Mouse (Mus musculus): Measurements from ENCODE around the gene Prkca.
A peak's percentile ranks its signal among the peaks of the same experiment; 100 is the strongest.

Gene Prkca

GRCm38 (mm10) chr11:108013390-108013789 lies 330.3 kb downstream of the Prkca start:
- no peak for DNase-seq (ENCODE audit: low read depth, low spot score)

- no peak for DNase-seq (ENCODE audit: low read depth, low spot score)
These were observed 333.3 kb downstream of the Prkca start for GRCm38 (mm10) chr11:108010465-108010864.

- DNase-seq (ENCODE audit: low read depth, low spot score): no peak
These were observed 344.8 kb downstream of the Prkca start for GRCm38 (mm10) chr11:107998891-107999290.

DNA sequence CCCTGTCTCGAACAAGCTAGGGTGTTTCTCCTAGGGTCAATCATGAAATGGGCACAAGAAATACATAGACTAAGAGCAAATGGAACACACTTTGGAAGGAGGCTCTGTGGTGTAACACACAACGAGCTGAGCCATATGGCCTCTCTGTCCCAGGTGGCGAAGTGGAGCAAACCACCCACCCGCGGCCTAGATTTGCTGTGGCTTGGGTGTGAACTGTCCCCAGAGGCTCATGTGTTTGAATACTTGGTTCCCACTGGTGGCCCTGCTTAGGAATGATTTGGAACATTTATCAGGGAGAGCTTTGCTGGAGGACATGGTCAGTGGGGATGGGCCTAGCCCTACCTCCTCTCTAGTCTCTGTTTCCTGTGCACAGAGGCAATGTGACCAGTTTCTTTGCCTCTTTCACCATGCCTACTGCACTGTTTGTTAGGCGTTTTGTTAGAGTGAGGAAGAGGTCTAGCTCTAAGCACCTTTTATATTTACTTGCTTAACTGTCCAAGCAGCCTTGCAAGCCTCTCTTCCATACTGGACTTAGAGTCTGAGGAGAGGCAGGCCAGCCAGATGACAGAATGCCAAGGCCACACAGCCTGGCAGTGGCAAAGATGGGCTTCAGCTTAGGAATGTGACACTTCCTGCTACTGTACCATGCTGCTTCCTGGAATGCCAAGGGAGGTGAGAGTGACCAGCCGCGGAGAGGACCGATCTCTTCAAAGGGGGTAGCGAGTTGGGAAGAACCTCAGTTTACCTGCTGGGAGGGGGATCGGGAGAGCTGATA lies 346.6 kb downstream of the Prkca start:
- DNase-seq (ENCODE audit: low read depth, low spot score): no peak

GRCm38 (mm10) chr11:107994487-107994886 lies 349.2 kb downstream of the Prkca start:
- peak; percentile 58 for DNase-seq (ENCODE audit: low read depth, low spot score)

GRCm38 (mm10) chr11:107993792-107994191 lies 349.9 kb downstream of the Prkca start:
- DNase-seq (ENCODE audit: low read depth, low spot score): no peak

DNA sequence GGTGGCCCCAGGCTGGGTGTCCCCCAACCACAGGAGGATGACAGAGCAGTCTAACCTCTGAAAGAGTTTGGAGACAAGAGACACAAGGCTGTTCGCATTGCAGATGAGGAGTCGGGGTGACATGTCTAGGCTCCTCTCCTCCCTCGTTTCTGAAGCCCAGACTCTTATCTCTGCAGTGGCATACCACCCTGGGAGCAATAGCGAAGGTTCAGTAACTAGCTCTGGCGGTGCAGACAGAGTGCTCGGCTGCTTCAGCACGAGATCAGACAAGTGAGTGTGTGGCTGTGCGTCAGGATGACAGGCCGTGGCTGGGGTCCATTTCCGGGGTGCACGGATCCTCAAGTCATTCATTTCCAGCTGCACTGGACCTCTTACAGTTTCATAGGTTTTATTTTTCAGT lies 351.2 kb downstream of the Prkca start:
- no peak for DNase-seq (ENCODE audit: low read depth, low spot score)

GRCm38 (mm10) chr11:107991990-107992389 lies 351.7 kb downstream of the Prkca start:
- no peak for DNase-seq (ENCODE audit: low read depth, low spot score)

DNA sequence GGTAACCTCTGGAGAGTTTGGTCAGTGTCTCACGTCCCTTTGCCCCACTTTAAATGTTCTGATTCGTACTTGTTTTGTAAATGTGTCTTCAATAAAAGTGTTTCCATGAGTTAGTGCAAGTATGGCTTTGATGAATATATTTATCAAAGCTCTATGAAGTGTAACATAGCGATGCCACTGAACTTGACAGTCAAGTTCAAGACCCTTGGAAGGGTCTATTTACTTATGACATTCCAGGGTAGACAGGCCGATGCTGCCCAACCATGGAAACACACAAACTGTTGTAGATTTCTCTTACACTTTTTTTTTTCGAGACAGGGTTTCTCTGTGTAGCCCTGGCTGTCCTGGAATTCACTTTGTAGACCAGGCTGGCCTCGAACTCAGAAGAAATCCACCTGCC lies 354.5 kb downstream of the Prkca start:
- DNase-seq (ENCODE audit: low read depth, low spot score): no peak

GRCm38 (mm10) chr11:107985941-107986340 lies 357.8 kb downstream of the Prkca start:
- DNase-seq (ENCODE audit: low read depth, low spot score): no peak

- no peak for DNase-seq (ENCODE audit: low read depth, low spot score)
These were observed 359.8 kb downstream of the Prkca start for GRCm38 (mm10) chr11:107983883-107984282.

DNA sequence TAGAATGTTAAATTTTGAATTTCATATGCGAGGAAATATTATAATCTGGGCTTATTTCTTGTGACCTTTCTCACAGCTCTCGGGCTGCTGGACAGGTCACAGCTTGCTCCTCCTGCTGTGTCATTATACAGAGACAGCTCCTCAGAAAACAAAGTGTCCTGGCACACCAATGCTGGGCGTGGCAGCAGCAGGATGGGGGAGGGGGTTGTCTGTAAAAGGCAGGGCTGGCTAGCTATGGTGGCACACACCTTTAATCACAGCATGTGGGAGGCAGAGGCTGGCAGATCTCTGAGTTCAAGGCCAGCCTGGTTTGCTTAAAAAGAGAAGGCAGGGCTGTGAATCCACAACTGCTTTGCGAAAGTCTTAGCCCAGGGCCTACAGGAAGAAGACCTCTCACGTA lies 360.5 kb downstream of the Prkca start:
- DNase-seq (ENCODE audit: low read depth, low spot score): no peak

DNA sequence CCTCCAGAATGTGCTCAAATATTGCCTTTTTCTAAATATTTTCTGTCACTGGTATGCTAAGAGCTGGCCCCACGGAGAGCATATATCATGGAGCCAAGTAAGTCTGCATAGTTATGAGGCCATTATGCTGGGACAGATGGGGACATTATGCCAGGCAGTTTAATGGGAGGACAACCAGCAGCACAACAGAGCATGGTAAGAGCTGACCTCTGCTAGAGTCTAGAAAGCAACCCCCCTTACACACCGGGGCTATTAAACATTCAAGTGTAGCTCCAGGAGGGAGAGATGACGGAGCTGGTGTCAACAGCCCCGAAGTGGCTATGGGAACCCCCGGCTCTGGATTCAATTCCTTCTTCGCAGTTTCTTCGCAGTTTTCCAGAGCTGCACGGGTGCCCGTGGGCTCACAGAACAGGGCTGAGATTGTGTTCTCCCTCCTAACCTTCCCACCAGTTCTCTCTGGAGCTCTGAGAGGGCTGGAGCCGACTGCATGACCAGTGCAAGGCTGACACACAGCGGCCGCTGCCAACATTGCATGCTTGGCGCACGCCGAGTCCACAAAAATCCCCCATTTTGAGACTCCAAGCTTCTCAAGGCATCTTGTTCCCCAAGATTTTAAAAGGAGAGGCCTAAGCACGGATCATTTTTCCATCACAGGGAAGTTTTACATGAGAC lies 361.4 kb downstream of the Prkca start:
- DNase-seq (ENCODE audit: low read depth, low spot score): peak; percentile 55

DNA sequence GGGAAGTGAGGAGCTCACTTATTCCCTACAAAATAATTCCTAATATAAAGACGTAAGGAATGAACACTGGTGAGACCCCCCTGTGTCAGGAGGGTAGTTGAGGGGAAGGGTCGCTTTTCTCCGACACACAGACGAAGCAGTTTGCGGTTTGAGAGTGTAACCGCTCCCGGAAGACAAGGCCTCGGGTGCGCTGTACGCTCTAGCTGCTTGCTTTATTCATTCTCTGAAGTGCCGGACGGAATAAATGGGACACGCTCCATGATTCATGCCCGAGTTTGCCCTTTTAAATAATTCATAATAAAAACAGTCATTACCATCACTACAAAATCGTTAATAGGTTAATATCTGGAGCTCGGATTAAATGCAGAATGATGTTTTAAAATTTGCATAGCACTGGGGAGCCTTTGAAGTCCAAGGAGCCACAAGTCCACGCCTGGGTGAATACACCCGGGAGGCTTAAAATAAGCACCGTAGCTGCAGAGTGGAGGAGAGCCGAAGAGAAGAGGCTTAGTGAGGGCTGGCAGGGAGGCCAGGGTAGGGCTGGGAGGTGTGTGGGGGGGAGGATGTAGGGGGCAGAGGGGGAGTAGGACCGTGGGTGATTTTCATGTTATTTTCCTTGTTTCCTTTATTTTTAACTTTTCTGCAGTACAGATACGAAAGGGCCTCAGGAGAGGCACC lies 364.1 kb downstream of the Prkca start:
- no peak for DNase-seq (ENCODE audit: low read depth, low spot score)

GRCm38 (mm10) chr11:107969943-107970342 lies 373.8 kb downstream of the Prkca start:
- DNase-seq (ENCODE audit: low read depth, low spot score): no peak

- DNase-seq (ENCODE audit: low read depth, low spot score): no peak
These were observed 375.6 kb downstream of the Prkca start for GRCm38 (mm10) chr11:107968147-107968546.

GRCm38 (mm10) chr11:107966229-107966628 lies 377.5 kb downstream of the Prkca start:
- DNase-seq (ENCODE audit: low read depth, low spot score): no peak

DNA sequence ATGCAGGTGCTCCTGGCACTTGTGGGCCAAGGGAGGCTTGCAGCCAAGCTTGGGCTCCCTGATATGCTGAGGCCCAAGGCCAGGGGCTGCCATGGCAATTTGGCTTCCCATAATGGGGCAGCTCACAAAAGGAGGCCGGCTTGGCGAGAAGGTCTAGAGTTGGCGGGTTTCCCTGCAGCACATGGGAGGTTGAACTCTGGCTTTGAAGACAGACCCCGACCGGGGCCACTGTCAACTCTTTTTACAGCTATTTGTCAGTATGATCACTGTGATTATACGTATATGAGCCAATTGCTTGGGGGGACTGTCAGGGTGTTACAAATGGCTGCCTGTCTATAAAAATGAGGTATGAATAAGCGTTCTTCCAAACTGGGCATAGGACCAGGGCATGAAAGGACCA lies 378.3 kb downstream of the Prkca start:
- no peak for DNase-seq (ENCODE audit: low read depth, low spot score)

- no peak for DNase-seq (ENCODE audit: low read depth, low spot score)
These were observed 386.0 kb downstream of the Prkca start for GRCm38 (mm10) chr11:107957566-107958350.

DNA sequence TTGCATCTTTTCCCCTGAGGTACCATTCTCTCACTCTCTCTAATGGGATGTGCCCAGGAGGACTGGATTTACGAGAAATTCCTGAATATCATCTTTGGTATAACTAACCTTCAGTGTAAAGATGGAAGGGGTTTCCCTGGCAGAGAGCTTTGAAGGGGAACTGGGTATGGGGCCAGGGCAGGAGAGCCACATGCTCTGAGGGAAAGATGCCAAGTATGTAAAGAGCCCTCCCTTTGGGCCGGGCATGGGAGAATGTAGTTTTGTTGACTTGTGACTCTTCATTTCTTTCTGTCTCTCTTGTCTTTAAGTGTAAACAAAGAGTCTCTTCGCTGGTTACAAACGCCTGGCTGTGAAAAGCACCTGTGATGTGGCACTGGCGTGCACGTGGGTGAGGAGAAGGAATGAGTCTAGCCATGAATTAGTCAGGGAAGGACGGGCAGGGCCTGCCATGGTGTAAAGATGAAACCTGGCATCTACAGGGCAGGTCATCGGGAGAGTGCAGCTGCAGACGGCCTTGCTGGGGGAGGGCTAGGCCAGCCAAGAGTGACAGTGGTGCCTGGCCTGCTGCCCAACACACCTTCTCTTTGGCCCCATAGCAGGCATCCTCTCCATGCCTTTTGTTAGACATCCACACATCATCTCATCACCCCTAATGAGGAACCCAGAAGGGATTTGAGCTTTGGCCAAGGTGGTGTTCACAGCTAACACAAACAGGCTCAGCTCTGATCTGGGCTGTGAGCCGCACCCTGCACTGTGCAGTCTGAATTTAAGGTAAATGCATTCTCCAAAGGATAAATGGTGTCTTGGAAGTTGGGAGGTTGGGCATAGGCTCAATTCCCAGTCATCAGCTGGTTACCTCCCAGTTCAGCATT lies 388.3 kb downstream of the Prkca start:
- DNase-seq (ENCODE audit: low read depth, low spot score): no peak

DNA sequence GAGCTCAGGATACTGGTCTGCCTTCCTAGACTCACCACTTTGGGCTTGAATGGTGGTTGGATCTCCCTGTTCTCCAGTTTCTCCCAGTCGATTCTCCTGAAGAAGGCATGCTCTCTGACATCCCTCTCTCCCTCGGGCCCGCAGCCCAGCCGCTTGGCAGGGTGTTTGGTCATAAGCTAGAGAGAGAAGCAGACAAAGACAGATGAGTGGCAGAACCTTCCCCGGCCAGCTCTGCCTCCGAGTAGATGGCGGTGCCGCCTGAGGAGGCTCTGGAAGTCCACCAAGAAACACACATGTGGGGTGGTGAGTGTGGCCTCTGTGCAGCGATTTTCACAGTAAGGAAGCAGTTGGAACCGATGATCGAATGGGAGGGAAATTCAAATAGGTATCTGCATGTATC lies 392.3 kb downstream of the Prkca start:
- no peak for DNase-seq (ENCODE audit: low read depth, low spot score)

Data from WW6 (cell line).